Mouse (Mus musculus) ovary, postnatal 14 days (tissue): ENCODE measurements at regions not wholly inside any gene's neighbourhood (a gene's known extent, or its start where the extent isn't known, plus 50 kb on each side); places are given as distances from the start of the nearest gene placed in this dataset.

Source experiments
- DNase-seq: peaks from one replicate; pipeline ENCODE4 v3.0.0; 2022; ENCODE audit warnings: low spot score

DNA sequence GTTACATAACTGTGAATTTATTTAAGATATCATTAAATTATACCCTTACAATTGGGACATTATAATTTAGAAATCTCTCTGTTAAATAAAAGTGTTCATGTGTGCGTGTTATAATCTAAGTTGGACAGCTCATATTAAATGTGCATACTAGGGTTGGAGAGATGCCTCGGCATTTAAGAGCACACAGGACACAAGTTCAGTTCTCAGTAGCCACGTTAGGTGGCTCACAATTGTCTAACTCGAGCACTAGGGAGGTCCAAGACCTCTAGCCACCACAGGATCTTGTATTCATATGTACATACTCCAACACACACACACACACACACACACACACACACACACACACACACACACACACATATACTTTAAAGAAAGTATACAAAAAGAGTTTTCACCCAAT is 56.0 kb downstream of the Foxf2 start:
- no peak for DNase-seq

DNA sequence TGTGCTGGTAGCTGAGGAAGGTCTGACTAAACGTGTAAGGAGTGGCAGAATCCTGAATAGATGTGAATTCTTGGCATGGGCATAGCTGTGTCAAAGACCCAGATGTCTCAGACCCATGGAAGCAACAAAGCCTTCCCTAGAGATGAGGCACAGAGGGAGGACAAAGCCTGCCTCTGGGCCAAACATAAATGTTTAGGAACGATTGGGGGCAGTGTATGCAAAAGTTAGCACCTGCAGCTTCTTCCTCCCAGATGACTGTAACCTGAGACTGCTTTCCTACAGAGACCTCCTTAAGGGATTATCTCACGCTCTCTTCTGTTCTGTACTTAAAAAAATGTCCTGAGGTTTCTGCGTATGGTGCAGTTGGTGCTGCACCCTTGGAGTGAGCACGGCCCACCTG is 57.7 kb downstream of the Foxf2 start:
- no peak for DNase-seq

DNA sequence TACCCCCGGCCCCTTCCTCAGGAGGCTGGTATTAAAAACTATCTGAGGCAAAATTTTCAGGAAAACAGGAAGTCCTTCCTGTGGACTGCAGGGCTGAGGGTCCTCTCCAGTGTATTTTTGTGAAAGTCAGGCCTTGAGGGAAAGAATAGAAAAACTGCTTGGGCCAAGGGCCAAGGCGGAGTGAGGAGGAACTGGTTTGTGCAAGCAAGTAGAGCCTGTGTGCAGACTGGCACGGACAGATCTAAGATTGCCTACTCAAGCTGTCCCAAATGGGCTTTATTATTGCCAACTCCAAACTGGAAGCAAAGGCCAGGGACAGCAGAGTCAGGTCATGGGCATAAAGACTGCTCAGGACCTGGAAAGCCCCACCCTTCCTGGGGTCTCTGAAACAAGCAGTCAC is 62.9 kb downstream of the Foxf2 start:
- no peak for DNase-seq

DNA sequence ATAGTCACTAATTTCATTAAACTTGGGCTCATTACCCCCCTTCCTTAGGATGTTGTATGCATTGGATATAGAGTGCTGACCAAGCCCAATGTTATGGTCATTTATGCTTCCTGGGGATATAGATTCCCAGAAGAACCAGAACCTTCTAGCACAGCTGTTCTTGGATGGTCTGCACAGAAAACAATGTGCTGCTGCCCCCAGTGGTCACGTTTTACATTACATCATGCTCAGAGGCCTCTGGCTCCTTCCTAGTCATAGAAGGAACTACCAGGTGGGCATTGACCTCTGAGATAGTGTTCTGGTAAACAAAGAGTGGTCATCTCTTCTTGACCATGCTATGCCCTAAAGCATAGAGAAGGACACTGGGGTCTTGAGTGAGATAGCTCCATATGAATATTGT is 63.7 kb downstream of the Foxf2 start:
- peak; percentile 6 for DNase-seq

DNA sequence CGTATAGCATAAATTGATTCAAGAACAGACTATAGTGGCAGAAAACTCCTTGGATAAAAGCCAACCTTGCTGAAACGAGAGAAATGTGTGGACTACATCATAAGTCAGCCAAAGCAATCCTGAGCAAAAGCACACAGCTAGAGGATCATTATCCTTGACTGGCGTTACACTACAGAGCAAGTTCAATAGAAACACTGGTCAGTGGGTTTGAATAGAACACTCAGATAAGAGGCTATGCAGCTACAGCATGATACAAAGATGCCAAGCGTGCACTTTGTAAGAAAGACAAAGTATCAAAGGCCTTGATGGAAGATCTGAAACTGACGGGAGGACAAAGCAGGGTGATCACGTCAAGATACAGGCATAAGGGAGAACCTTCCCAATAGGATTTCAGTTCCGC is 70.1 kb downstream of the Foxf2 start:
- DNase-seq: no peak

DNA sequence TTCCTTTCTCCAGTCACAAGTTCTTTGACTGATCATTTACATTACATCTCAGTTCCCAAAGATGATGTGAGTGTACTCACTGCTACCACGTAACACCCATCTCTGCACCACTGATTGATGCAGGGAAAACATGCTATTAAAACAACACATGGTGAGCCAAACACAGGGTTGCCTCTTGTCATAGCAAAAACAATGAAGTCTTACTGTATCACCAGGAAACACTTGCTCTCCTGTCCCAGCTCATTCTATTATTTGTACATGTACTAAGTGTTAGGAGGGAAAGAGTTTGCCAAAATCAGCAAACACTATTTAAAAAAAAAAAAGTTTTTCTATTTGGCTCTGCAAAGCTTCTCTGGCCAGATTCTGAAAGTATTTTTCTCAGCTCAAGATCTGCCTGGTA is 78.6 kb downstream of the Foxf2 start:
- no peak for DNase-seq

DNA sequence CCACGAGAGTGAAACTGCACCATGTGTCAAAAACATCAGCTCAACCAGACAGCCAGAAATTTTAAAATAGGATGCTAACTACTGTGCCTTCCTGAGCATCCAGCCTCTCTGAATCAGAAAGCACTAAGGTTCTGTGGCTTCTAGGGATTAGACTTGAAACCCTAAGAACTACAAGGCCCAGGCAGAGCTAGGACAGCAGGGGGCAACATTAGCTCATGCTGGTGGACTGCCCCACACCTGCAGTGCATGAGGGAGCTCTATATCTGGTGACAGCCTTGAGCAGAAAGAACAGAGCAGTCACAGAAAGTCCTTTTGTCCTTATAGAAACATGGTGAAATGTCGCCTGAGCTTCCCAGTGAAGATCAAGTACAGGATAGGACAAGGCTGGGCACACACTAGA is 79.8 kb downstream of the Foxf2 start:
- peak; percentile 1 for DNase-seq

DNA sequence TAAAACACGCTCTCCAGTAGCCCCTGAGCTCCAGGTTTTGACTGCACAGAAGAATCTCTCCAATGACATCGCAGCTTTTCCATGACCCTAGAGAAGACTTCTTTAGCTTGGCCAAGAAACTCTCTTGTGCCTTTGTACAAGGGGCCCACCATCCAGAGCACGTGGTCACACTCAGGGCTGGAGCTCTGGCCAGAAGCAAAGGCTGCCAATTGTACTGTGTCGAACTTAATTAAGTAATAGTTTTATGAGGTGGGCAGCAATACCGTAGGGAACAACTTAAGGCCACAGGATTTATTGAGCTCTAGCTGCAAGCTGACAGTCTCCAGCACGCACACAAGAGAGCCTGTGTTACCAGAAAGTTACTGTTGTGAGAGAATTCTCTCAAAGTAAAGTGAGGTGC is 85.1 kb downstream of the Foxf2 start:
- no peak for DNase-seq

DNA sequence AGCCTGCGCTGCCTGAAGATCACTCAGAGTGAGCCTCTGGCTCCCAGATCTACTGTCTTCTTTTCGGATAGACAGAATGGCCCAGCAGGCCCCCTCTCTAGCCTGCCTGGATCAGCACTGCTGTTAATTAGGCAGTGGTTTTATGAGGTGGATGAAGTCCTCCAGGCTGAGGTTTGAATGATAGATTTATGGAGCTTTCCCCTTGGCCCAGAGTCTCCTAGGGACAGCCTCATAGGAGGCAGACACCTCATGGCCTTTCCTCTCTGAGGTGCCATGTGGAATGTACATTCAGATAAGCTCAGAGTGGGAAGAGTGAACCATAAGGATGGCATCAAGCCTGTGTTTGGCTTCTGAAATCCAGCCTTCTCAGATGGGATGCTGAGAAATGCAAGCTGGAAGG is 90.1 kb downstream of the Foxf2 start:
- DNase-seq: no peak

DNA sequence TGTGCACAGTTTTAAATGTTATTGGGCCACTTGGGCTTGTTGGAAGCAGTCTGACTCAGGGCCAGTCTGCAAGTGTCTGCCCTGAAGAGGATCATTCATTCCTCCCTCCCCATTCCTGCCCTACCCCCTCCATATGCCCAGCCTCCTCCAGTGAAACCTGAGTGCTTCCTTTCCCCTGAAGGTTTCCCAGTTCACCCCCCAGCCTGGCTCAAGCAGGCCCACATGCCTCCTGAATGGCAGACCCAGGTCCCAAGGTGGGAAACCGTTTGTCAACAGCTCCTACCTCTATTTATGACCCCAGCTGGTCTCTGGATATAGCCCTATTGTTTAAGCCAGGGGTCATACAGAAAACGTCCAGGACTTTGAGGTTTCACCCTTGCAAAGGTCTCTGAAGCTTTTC is 89.7 kb upstream of the Foxc1 start:
- DNase-seq: no peak

DNA sequence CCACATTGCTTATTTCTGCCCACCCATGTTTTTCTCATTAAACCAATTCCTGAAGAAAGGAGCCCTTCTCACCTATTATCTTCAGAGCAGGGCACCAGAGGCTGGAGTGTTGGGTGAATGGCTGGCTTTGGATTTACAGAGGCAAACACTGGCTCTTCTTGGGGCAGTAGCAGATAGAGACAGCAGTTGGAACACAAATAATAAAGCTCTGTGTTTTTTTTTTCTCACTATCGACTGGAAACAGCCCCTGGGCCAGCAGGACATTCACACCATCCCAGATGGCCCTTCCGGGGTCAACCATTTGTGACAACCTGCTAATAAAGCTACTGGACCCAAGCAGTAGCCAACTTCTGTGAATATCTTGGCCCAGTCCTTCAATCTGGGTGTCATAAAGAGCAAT is 85.7 kb upstream of the Foxc1 start:
- DNase-seq: no peak

DNA sequence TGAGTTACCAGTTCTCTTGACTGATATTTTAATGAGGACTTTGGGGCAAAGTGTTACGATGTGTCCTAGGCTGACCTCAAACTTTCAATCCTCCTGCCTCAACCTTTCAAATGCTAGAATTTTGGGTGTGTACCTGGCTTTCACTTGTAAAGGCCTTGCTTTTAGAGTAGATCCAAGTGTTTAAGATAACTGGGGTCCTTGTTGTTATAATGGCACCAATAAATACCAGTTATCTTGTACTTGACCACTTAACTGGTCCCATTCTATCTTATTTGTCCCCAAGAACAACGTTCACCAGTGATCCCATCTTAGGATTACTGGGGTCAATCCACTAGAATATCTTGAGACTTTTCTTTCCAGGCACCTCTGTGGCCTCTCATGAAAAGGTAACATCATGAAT is 77.6 kb upstream of the Foxc1 start:
- no peak for DNase-seq

DNA sequence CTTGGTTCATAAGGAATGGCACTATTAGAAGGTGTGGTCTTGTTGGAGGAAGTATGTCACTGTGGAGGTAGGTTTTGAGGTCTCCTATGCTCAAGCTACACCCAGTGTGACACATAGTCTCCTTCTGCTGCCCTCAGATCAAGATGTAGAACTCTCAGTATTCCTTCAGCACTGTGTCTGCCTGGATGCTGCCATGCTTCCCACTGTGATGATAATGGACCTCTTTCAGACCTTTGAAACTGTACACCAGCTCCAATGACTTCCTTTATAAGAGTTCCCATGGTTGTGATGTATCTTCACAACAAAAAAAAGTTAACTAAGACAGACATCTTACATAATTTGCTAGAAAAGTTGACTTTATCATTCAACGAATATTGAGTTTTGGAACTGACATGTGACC is 60.2 kb upstream of the Foxc1 start:
- no peak for DNase-seq
